Mouse (Mus musculus) urinary bladder, adult 18-20 months (tissue): ENCODE data around the gene Bpifa6.

Experiments used
- DNase-seq, 2 experiments: peaks; one replicate each; pipeline ENCODE4 v3.0.0; 2022; ENCODE audit warnings: low spot score in 2 of 2, mixed read lengths in 2 of 2

Bpifa6 gene

DNA sequence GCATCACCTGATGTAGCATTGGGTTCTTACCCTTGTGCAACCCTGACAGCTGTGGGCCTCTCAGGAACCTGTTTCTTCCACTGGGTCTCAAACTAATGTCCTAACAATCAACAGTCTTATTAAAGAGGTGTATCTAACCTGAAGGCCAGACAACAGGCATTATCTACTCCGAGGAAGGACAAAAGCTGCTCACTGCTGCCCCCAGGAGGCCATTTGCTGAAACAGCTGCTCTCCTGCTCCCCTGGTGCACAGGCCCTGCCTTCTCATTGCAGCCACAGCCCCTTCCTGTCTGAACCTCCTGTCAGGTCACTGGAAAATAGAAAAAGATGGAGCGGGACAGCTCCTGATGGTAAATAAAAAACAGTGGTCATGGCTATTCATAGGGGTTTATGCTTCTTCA is 64.2 kb downstream of the Bpifa6 start:
- DNase-seq, result peak in 1 of 2 experiments; percentile 4

DNA sequence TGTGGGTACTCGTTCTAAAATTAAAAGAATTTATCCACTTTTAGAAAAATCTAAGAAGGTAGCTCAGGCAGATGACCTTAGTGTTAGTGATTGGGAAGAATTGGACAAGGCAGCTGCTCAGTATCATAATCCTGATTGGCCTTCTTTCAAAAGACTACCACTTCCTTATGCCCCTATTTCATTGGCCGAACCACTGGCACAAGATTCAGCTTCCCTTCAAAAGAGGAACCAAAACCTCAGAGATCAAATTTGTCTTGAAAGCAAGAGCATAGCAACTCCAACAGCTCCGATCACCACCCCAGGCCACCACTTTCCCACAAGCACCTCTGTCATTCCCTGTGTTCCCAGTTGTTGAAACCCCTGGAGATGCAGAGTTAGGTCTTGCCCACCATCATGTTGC is 70.0 kb downstream of the Bpifa6 start:
- no peak for DNase-seq
